19 mouse cellular contexts compared by ENCODE assay signal in the genomic region with DNA sequence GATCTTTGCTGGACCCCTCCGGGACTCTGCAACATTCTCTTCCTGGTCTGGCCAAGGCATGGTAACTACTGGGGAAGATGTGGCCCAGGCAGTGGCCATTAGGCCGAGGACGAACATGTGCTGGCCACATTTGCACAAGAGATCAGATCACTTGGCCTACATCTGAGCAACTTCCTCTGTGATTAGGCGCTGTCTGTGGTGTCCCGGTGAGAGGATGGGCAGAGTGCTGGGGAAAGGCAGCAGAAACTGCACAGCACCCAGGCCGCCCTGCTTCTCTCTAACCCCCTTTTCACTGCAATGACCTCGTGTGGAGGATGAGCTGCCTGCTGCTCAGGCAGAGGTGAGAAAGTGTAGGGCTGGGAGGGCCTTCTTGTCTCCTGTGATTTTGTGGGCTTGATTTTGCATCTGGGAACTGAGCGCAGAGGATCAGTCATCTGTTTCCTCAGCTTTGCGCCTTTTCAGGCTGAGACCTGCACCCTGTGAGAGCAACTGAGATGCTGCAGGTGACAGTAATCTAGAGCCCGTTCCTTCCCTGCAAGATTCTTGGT. TPM values are rescaled to one million over a fixed set of nuclear protein-coding genes. Genes with fewer than 3 reads are reported as not detected.
DNase-seq lines count a peak whose midpoint lies in the region; ATAC-seq and TF ChIP-seq lines count a peak whose summit lies in the region.
"Had no signal": no experiment of that assay in that cellular context is flagged by ENCODE, and none has a peak within 500 bp of the region (broad histone marks: within the 10 kb centered on the region; RNA-seq: fewer than 3 reads in every experiment).

No protein-coding gene starts in this region.

- H3K9me3 ChIP-seq in midbrain, embryonic 15.5 days: no peaks in the 10 kb centered on the region
- no peaks in the 10 kb centered on the region for H3K9me3 ChIP-seq in embryonic facial prominence, embryonic 10.5 days
- H3K9me3 ChIP-seq: forebrain, embryonic 12.5 days; limb, embryonic 10.5 days; midbrain, embryonic 10.5 days; stomach, embryonic 15.5 days had no signal

- no peaks in the 10 kb centered on the region for H3K27me3 ChIP-seq in spleen, adult 2 months (ENCODE audit: control insufficient read depth, insufficient read depth, low read length)
- no peaks in the 10 kb centered on the region for H3K27me3 ChIP-seq in midbrain, embryonic 15.5 days (replicated peaks)
- H3K27me3 ChIP-seq in embryonic facial prominence, embryonic 10.5 days (replicated peaks; ENCODE audit: low read depth, poor library complexity, severe bottlenecking): no peaks in the 10 kb centered on the region
- H3K27me3 ChIP-seq: forebrain, embryonic 12.5 days; stomach, embryonic 15.5 days had no signal

- H3K4me3 ChIP-seq in spleen, adult 2 months (ENCODE audit: extremely low read depth, insufficient read depth, insufficient read length): peak overlapping the region; percentile 54
- no peak overlapping the region for H3K4me3 ChIP-seq in midbrain, embryonic 15.5 days
- H3K4me3 ChIP-seq in embryonic facial prominence, embryonic 10.5 days: no peak overlapping the region
- H3K4me3 ChIP-seq: forebrain, embryonic 12.5 days; limb, embryonic 10.5 days; midbrain, embryonic 10.5 days; myocyte; stomach, embryonic 15.5 days had no signal

- TF ChIP-seq CTCF in spleen, adult 2 months (IDR thresholded peaks at IDR 0.05; ENCODE audit: extremely low read depth, insufficient read depth, insufficient read length, insufficient replicate concordance): no peak

- H3K4me2 ChIP-seq in midbrain, embryonic 15.5 days: no peak overlapping the region
- H3K4me2 ChIP-seq: forebrain, embryonic 12.5 days; heart, embryonic 11.5 days; stomach, embryonic 15.5 days had no signal

- no peak overlapping the region for H3K9ac ChIP-seq in midbrain, embryonic 15.5 days
- H3K9ac ChIP-seq: forebrain, embryonic 12.5 days; stomach, embryonic 15.5 days had no signal

- ATAC-seq in midbrain, embryonic 15.5 days (replicated peaks): no peak

- peaks cover 4% of the 10 kb centered on the region; the same call in 1 of the 2 replicates for H3K4me1 ChIP-seq in spleen, adult 2 months (ENCODE audit: control insufficient read depth, insufficient read depth, insufficient read length)
- H3K4me1 ChIP-seq in midbrain, embryonic 15.5 days: no peaks in the 10 kb centered on the region
- peaks cover 20% of the 10 kb centered on the region for H3K4me1 ChIP-seq in embryonic facial prominence, embryonic 10.5 days
- H3K4me1 ChIP-seq: forebrain, embryonic 12.5 days; midbrain, embryonic 10.5 days; stomach, embryonic 15.5 days had no signal

- peak overlapping the region; percentile 76 for H3K27ac ChIP-seq in spleen, adult 2 months (ENCODE audit: insufficient read depth, low read length)
- H3K27ac ChIP-seq in midbrain, embryonic 15.5 days: no peak overlapping the region
- H3K27ac ChIP-seq in embryonic facial prominence, embryonic 10.5 days (replicated peaks): no peak overlapping the region
- H3K27ac ChIP-seq: forebrain, embryonic 12.5 days; midbrain, embryonic 10.5 days; stomach, embryonic 15.5 days had no signal

- WGBS in spleen, adult 2 months: 36% methylated on average over 10 of the region's 10 CpGs
- 83% methylated on average over 10 of the region's 10 CpGs for WGBS in midbrain, embryonic 15.5 days
- 72% methylated on average over 10 of the region's 10 CpGs for WGBS in embryonic facial prominence, embryonic 10.5 days

- H3K36me3 ChIP-seq in spleen, adult 2 months (ENCODE audit: control insufficient read depth, insufficient read depth, low read length): no peaks in the 10 kb centered on the region
- no peaks in the 10 kb centered on the region for H3K36me3 ChIP-seq in midbrain, embryonic 15.5 days (replicated peaks)
- no peaks in the 10 kb centered on the region for H3K36me3 ChIP-seq in embryonic facial prominence, embryonic 10.5 days (replicated peaks)
- H3K36me3 ChIP-seq: forebrain, embryonic 12.5 days; limb, embryonic 10.5 days; midbrain, embryonic 10.5 days; stomach, embryonic 15.5 days had no signal

- TF ChIP-seq POLR2A in spleen, adult 2 months (IDR thresholded peaks at IDR 0.05; ENCODE audit: low read depth, low read length): no peak

- DNase-seq in cerebellum, adult 9-11 months: peak; percentile 22
- DNase-seq in cerebellum, postnatal 36 days: no peak
- DNase-seq in spleen, adult 2 months (ENCODE audit: low read depth in 1 of 2, low spot score in 2 of 2): no peak
- DNase-seq in spleen, postnatal 14 days (ENCODE audit: low spot score in 2 of 2): no peak
- DNase-seq in natural killer cell, adult 2 months (ENCODE audit: low spot score in 2 of 2): peak; percentile 19 to 39
- DNase-seq in thymus, postnatal 4 days: peak; percentile 60
- no peak for DNase-seq in embryonic facial prominence, embryonic 10.5 days (ENCODE audit: low spot score)
- DNase-seq: cerebellum, adult 9-10 months; embryo, embryonic 11 days; gastrocnemius, postnatal 36 days; lung, postnatal 14 days; retina, postnatal 1 day had no signal

RNA-seq across cellular contexts. Expression of gene Sla2, which starts 0.8 kb away (rescaled TPM):
- 7.6 and 8.0 TPM in 2 replicates for polyA plus RNA-seq in spleen, adult 2 months (2012; rRNA removed)
- 0.18 and 0.19 TPM in 2 replicates for polyA plus RNA-seq in midbrain, embryonic 15.5 days (2015; fragmentation: Nextera tagmentation; extraction: Ambion mirVana)
- polyA plus RNA-seq in embryonic facial prominence, embryonic 10.5 days (2016; fragmentation: Nextera tagmentation; extraction: Ambion mirVana): 0.29 and 0.49 TPM in 2 replicates

RNA-seq across cellular contexts. Expression of gene Rab5if, which starts 23.2 kb away (rescaled TPM):
- 34.8 and 61.5 TPM in 2 replicates for polyA plus RNA-seq in spleen, adult 2 months (2012; rRNA removed)
- polyA plus RNA-seq in midbrain, embryonic 15.5 days (2015; fragmentation: Nextera tagmentation; extraction: Ambion mirVana): 135 and 139 TPM in 2 replicates
- polyA plus RNA-seq in embryonic facial prominence, embryonic 10.5 days (2016; fragmentation: Nextera tagmentation; extraction: Ambion mirVana): 174 and 187 TPM in 2 replicates

RNA-seq across cellular contexts. Expression of gene 4930518I15Rik, which starts 28.4 kb away (rescaled TPM):
- polyA plus RNA-seq in spleen, adult 2 months (2012; rRNA removed): 1.0 and 1.5 TPM in 2 replicates
- 11.3 and 11.6 TPM in 2 replicates for polyA plus RNA-seq in midbrain, embryonic 15.5 days (2015; fragmentation: Nextera tagmentation; extraction: Ambion mirVana)
- 9.9 and 10.0 TPM in 2 replicates for polyA plus RNA-seq in embryonic facial prominence, embryonic 10.5 days (2016; fragmentation: Nextera tagmentation; extraction: Ambion mirVana)

RNA-seq across cellular contexts. Expression of gene Tgif2, which starts 46.4 kb away (rescaled TPM):
- 10.5 and 11.8 TPM in 2 replicates for polyA plus RNA-seq in spleen, adult 2 months (2012; rRNA removed)
- polyA plus RNA-seq in midbrain, embryonic 15.5 days (2015; fragmentation: Nextera tagmentation; extraction: Ambion mirVana): 19.9 and 21.9 TPM in 2 replicates
- 112 and 114 TPM in 2 replicates for polyA plus RNA-seq in embryonic facial prominence, embryonic 10.5 days (2016; fragmentation: Nextera tagmentation; extraction: Ambion mirVana)

Comparison
In these comparisons a context has a peak if more than half of its experiments do, and no peak if none do; other contexts are left out.
1. DNase-seq: peak in cerebellum, adult 9-11 months (single experiment), natural killer cell, adult 2 months (2 of 2) and thymus, postnatal 4 days (single experiment); none in cerebellum, postnatal 36 days (0 of 2), spleen, adult 2 months (0 of 2), spleen, postnatal 14 days (0 of 2) and embryonic facial prominence, embryonic 10.5 days (single experiment).